Mouse (Mus musculus): Measurements from ENCODE around the gene Jup.

- TF ChIP-seq CTCF (IDR thresholded peaks at IDR 0.05; ENCODE audit: low read depth), result no peak
- no peak for TF ChIP-seq EP300 (IDR thresholded peaks at IDR 0.05; ENCODE audit: low read depth)
Observed at GRCm38 (mm10) chr11:100327316-100327715, 70.2 kb downstream of the Jup start.
